Mouse (Mus musculus) kidney, embryonic 14.5 days (tissue): ENCODE measurements around the gene Fam69b. TPM values are rescaled to one million over a fixed set of nuclear protein-coding genes. Genes with fewer than 3 reads are reported as not detected.

Experiments
- ATAC-seq: fragments of 200-750 bp; cut with Nextera tagmentation; 2 replicates; pipeline ENCODE4 v1.8.0; 2017; ENCODE audit warnings: moderate number of reproducible peaks, mild to moderate bottlenecking, moderate TSS enrichment, moderate library complexity; ENCODE audit not compliant: low FRiP score, low TSS enrichment
- H3K27ac ChIP-seq: fragments of 300-500 bp; sonication (generic); 2 replicates; pipeline ENCODE4 v1.5.1; 2014; ENCODE audit warnings: low read depth, mild to moderate bottlenecking, low read length, moderate library complexity, mixed read lengths
- H3K27me3 ChIP-seq: fragments of 300-500 bp; sonication (generic); 2 replicates; pipeline ENCODE4 v1.6.1; 2014; ENCODE audit warnings: mild to moderate bottlenecking, low read length; ENCODE audit not compliant: control insufficient read depth, insufficient read depth
- H3K36me3 ChIP-seq: fragments of 300-500 bp; sonication (generic); 2 replicates; pipeline ENCODE4 v1.6.1; 2014; ENCODE audit warnings: low read length, mixed read lengths; ENCODE audit not compliant: control insufficient read depth, insufficient read depth
- H3K4me1 ChIP-seq: fragments of 300-500 bp; sonication (generic); 2 replicates; pipeline ENCODE4 v1.6.1; 2014; ENCODE audit warnings: low read length, mixed read lengths; ENCODE audit not compliant: control insufficient read depth, insufficient read depth
- H3K4me2 ChIP-seq: fragments of 300-500 bp; sonication (generic); replicated peaks from 2 replicates; pipeline ENCODE4 v1.6.1; 2014; ENCODE audit warnings: low read depth, mild to moderate bottlenecking, low read length
- H3K4me3 ChIP-seq: fragments of 300-500 bp; sonication (generic); 2 replicates; pipeline ENCODE4 v1.5.1; 2014; ENCODE audit warnings: mild to moderate bottlenecking, low read length
- H3K9ac ChIP-seq: fragments of 300-500 bp; sonication (generic); 2 replicates; pipeline ENCODE4 v1.6.1; 2014; ENCODE audit warnings: low read depth, mild to moderate bottlenecking, low read length, moderate library complexity
- H3K9me3 ChIP-seq: fragments of 300-500 bp; sonication (generic); 2 replicates; pipeline ENCODE4 v1.6.1; 2016; ENCODE audit warnings: low read length; ENCODE audit not compliant: control insufficient read depth
- WGBS: fragments of 180-500 bp; shearing (Covaris S2); extraction: QIAGEN DNeasy Blood & Tissue Kit; methylation state at CpG from one replicate; pipeline ENCODE4 v1.1.7; 2014; 5-methylcytosine and 5-hydroxymethylcytosine counted together
- polyA plus RNA-seq: library from polyadenylated mRNA; unstranded; fragments of >200 nt; fragmentation: Nextera tagmentation; extraction: Ambion mirVana; gene quantifications from 2 replicates; pipeline ENCODE4 v1.2.1, GENCODE M21; 2014

The Fam69b gene
- polyA plus RNA-seq, 1 experiment from 2014 or later, result 39.1 TPM

- no peaks in the 10 kb centered on the region for H3K9me3 ChIP-seq
- H3K27me3 ChIP-seq, result no peaks in the 10 kb centered on the region
- WGBS, result 4% methylated on average over 11 of the region's 11 CpGs
- H3K4me3 ChIP-seq, result peak overlapping the region; percentile 66
- peak overlapping the region; percentile 64 for H3K4me2 ChIP-seq
- H3K36me3 ChIP-seq, result peaks cover 8% of the 10 kb centered on the region; the same call in 1 of the 2 replicates
- peaks cover 20% of the 10 kb centered on the region for H3K4me1 ChIP-seq
- ATAC-seq, result peak; percentile 51
- peak overlapping the region; percentile 78; the same call in 1 of the 2 replicates for H3K27ac ChIP-seq
- peak overlapping the region; percentile 81 for H3K9ac ChIP-seq
Observed at GRCm38 (mm10) chr2:26587044-26587405, 41.2 kb upstream of the Fam69b start.

GRCm38 (mm10) chr2:26588573-26588972 is 39.7 kb upstream of the Fam69b start:
- no peaks in the 10 kb centered on the region for H3K27me3 ChIP-seq
- ATAC-seq, result peak; percentile 14; the same call in 1 of the 2 replicates
- H3K4me3 ChIP-seq, result peak overlapping the region; percentile 66; the same call in 1 of the 2 replicates
- 26% methylated on average over 4 of the region's 4 CpGs for WGBS
- no peaks in the 10 kb centered on the region for H3K9me3 ChIP-seq
- H3K4me1 ChIP-seq, result peaks cover 20% of the 10 kb centered on the region
- peak overlapping the region; percentile 25 for H3K4me2 ChIP-seq
- H3K27ac ChIP-seq, result peak overlapping the region; percentile 78
- H3K9ac ChIP-seq, result peak overlapping the region; percentile 81
- H3K36me3 ChIP-seq, result peaks cover 23% of the 10 kb centered on the region

DNA sequence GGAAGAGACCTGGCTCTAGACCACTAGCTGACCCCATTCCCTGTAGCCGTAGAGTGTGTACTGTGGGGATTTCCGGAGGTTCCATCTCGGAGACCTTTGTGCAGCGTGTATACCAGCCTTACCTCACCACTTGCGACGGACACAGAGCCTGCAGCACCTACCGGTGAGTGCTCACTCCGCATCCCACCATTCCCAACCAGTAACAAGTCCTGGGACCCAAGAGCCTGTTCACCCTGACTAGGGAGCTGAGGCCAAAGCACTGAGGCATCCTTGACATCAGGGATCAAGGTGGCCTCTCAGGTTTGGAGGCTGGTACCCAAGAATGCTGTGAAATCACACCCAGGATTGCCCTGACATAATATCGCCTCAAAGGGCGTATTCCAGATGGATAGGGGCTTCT is 39.0 kb upstream of the Fam69b start:
- Histone ChIP-seq H3K9ac (peak overlapping the region; percentile 81; the same call in 1 of the 2 replicates), H3K27ac (peak overlapping the region; percentile 78; the same call in 1 of the 2 replicates), H3K9me3 (no peaks in the 10 kb centered on the region), H3K27me3 (no peaks in the 10 kb centered on the region), H3K4me2 (peak overlapping the region; percentile 25), H3K4me1 (peaks cover 20% of the 10 kb centered on the region), H3K4me3 (peak overlapping the region; percentile 4; the same call in 1 of the 2 replicates), H3K36me3 (peaks cover 27% of the 10 kb centered on the region)
- ATAC-seq, result no peak
- 94% methylated on average over 10 of the region's 10 CpGs for WGBS

- no peak for ATAC-seq
- H3K4me2 ChIP-seq, result no peak overlapping the region; the same call in 1 of the 2 replicates
- H3K27ac ChIP-seq, result no peak overlapping the region
- peak overlapping the region; percentile 7; the same call in 1 of the 2 replicates for H3K4me3 ChIP-seq
- WGBS, result 92% methylated on average over 7 of the region's 7 CpGs
- peak overlapping the region; percentile 28; the same call in 1 of the 2 replicates for H3K9ac ChIP-seq
- H3K4me1 ChIP-seq, result peaks cover 20% of the 10 kb centered on the region
- peaks cover 32% of the 10 kb centered on the region for H3K36me3 ChIP-seq
- no peaks in the 10 kb centered on the region for H3K27me3 ChIP-seq
- H3K9me3 ChIP-seq, result no peaks in the 10 kb centered on the region
Observed at GRCm38 (mm10) chr2:26590282-26590681, 38.0 kb upstream of the Fam69b start.

- Histone ChIP-seq H3K27me3 (no peaks in the 10 kb centered on the region), H3K27ac (no peak overlapping the region), H3K4me1 (peaks cover 20% of the 10 kb centered on the region), H3K4me2 (no peak overlapping the region), H3K4me3 (no peak overlapping the region), H3K9ac (no peak overlapping the region), H3K9me3 (no peaks in the 10 kb centered on the region), H3K36me3 (peaks cover 36% of the 10 kb centered on the region)
- 88% methylated on average over 7 of the region's 7 CpGs for WGBS
- ATAC-seq, result no peak
Observed at GRCm38 (mm10) chr2:26590962-26591361, 37.3 kb upstream of the Fam69b start.

- H3K9ac ChIP-seq, result no peak overlapping the region; the same call in 1 of the 2 replicates
- no peaks in the 10 kb centered on the region for H3K27me3 ChIP-seq
- ATAC-seq, result no peak
- H3K9me3 ChIP-seq, result no peaks in the 10 kb centered on the region
- H3K4me3 ChIP-seq, result no peak overlapping the region
- WGBS, result 85% methylated on average over 12 of the region's 12 CpGs
- no peak overlapping the region for H3K27ac ChIP-seq
- H3K4me1 ChIP-seq, result peaks cover 20% of the 10 kb centered on the region
- no peak overlapping the region for H3K4me2 ChIP-seq
- peaks cover 36% of the 10 kb centered on the region for H3K36me3 ChIP-seq
Observed at GRCm38 (mm10) chr2:26591416-26591815, 36.8 kb upstream of the Fam69b start.

DNA sequence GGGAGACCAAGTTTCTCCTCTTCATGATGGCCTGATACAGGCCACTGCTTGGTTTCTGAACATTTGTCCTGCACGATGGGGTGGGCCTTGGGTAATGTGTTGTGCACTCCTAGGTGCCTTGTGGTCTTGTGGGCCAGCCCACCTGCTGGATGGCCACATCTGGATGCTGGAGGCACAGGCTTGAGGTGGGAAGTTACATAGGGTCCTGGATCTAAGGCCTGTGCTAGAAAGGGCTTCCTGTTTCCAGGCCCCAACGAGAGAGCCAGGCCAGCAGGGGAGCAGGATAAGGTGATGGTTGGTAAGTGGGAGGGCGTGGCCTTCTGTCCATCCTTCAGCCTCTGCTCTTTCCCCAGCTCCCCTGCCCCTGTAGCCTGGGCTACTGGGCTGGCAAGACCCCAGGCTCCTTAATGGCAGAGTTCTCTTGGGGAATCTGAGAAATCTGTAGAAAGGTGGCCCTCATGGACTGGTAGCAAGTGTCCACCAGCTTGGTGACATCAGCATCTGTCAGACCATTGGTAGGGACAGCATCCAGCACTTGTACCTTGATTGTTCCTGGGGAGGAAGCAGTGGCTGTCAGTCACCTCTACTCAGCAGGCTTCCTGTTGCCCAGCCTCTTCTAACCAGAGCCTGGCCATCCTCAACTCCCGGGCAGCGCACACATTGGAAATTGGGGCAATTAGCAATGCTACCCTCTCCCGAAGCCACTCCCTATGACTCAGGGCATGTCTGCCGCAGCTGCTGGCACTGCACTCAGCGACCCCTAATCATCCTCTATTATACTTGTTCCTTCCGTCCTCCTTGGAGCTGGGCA is 34.8 kb upstream of the Fam69b start:
- WGBS, result 53% methylated on average over 9 of the region's 9 CpGs
- Histone ChIP-seq H3K4me2 (no peak overlapping the region), H3K9ac (no peak overlapping the region), H3K4me1 (peaks cover 6% of the 10 kb centered on the region), H3K36me3 (peaks cover 36% of the 10 kb centered on the region), H3K4me3 (no peak overlapping the region), H3K27ac (no peak overlapping the region), H3K27me3 (no peaks in the 10 kb centered on the region), H3K9me3 (no peaks in the 10 kb centered on the region)
- no peak; the same call in 1 of the 2 replicates for ATAC-seq

- H3K4me1 ChIP-seq, result peaks cover under 1% of the 10 kb centered on the region; the same call in 1 of the 2 replicates
- no peak overlapping the region for H3K4me3 ChIP-seq
- H3K36me3 ChIP-seq, result peaks cover 36% of the 10 kb centered on the region
- H3K27me3 ChIP-seq, result no peaks in the 10 kb centered on the region
- no peak overlapping the region for H3K4me2 ChIP-seq
- H3K27ac ChIP-seq, result no peak overlapping the region
- ATAC-seq, result peak; percentile 38; the same call in 1 of the 2 replicates
- H3K9ac ChIP-seq, result no peak overlapping the region
- 69% methylated on average over 9 of the region's 9 CpGs for WGBS
- H3K9me3 ChIP-seq, result no peaks in the 10 kb centered on the region
Observed at GRCm38 (mm10) chr2:26594022-26594346, 34.3 kb upstream of the Fam69b start.

DNA sequence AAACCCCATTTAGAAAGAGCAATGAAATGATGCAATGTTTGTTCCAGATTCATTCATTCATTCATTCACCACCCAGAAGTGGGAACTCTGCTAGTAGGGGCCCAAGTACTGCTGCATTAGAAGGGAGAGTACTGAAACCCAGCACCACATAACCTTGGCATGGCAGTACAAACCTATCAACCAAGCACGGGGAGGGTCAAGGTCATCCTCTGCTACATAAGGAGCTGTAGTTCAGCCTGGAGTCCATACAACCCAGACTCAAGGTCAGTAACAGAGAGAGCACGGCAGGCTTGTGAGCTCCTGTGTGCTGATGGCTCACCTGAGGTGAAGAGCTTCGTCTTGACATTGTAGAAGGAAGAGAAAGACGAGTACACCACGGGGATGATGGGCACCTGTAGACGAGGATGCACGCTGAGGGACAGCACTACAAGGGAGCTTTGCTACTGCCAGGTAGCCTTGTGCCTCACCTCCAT is 33.8 kb upstream of the Fam69b start:
- WGBS, result 79% methylated on average over 7 of the region's 7 CpGs
- no peak overlapping the region; the same call in 1 of the 2 replicates for H3K4me3 ChIP-seq
- H3K4me1 ChIP-seq, result no peaks in the 10 kb centered on the region
- H3K27ac ChIP-seq, result no peak overlapping the region
- H3K9ac ChIP-seq, result no peak overlapping the region
- no peaks in the 10 kb centered on the region for H3K27me3 ChIP-seq
- H3K9me3 ChIP-seq, result no peaks in the 10 kb centered on the region
- peaks cover 36% of the 10 kb centered on the region for H3K36me3 ChIP-seq
- no peak overlapping the region for H3K4me2 ChIP-seq
- no peak for ATAC-seq
